Mouse (Mus musculus) stomach, embryonic 15.5 days (tissue): ENCODE measurements around the gene Gm20388. TPM values are rescaled to one million over a fixed set of nuclear protein-coding genes. Genes with fewer than 3 reads are reported as not detected.
A peak's percentile ranks its signal among the peaks of the same experiment; 100 is the strongest.

Source experiments
- ATAC-seq: fragments of 200-750 bp; cut with Nextera tagmentation; 2 replicates; pipeline ENCODE4 v1.8.0; 2017; ENCODE audit warnings: low read depth, moderate number of reproducible peaks, moderate TSS enrichment; ENCODE audit not compliant: insufficient read depth, low FRiP score
- H3K27ac ChIP-seq: fragments of 300-500 bp; sonication (generic); 2 replicates; pipeline ENCODE4 v1.5.1; 2015; ENCODE audit warnings: mild to moderate bottlenecking, inconsistent platforms
- H3K27me3 ChIP-seq: fragments of 300-500 bp; sonication (generic); replicated peaks from 2 replicates; pipeline ENCODE4 v1.6.1; 2015; ENCODE audit warnings: inconsistent platforms
- H3K36me3 ChIP-seq: fragments of 300-500 bp; sonication (generic); 2 replicates; pipeline ENCODE4 v1.6.1; 2015; ENCODE audit warnings: inconsistent platforms
- H3K4me1 ChIP-seq: fragments of 300-500 bp; sonication (generic); 2 replicates; pipeline ENCODE4 v1.6.1; 2015; ENCODE audit warnings: inconsistent platforms
- H3K4me2 ChIP-seq: fragments of 300-500 bp; sonication (generic); 2 replicates; pipeline ENCODE4 v1.6.1; 2015; ENCODE audit warnings: mild to moderate bottlenecking, inconsistent platforms
- H3K4me3 ChIP-seq: fragments of 300-500 bp; sonication (generic); replicated peaks from 2 replicates; pipeline ENCODE4 v1.5.1; 2015; ENCODE audit warnings: inconsistent platforms
- H3K9ac ChIP-seq: fragments of 300-500 bp; sonication (generic); 2 replicates; pipeline ENCODE4 v1.6.1; 2015; ENCODE audit warnings: inconsistent platforms
- H3K9me3 ChIP-seq: fragments of 300-500 bp; sonication (generic); 2 replicates; pipeline ENCODE4 v1.6.1; 2016; ENCODE audit warnings: inconsistent platforms
- WGBS: fragments of 180-500 bp; shearing (Covaris S2); methylation state at CpG from one replicate; pipeline ENCODE4 v1.1.7; 2015; 5-methylcytosine and 5-hydroxymethylcytosine counted together
- polyA plus RNA-seq: library from polyadenylated mRNA; unstranded; fragments of >200 nt; fragmentation: Nextera tagmentation; extraction: Ambion mirVana; gene quantifications from 2 replicates; pipeline ENCODE4 v1.2.1, GENCODE M21; 2015

Gene Gm20388
- polyA plus RNA-seq, 1 experiment from 2014 or later: not detected

GRCm38 (mm10) chr8:120697979-120698272 lies 787.3 kb downstream of the Gm20388 start:
- no peak for ATAC-seq
- no peak overlapping the region for H3K4me3 ChIP-seq
- no peaks in the 10 kb centered on the region for H3K36me3 ChIP-seq
- H3K9ac ChIP-seq: no peak overlapping the region
- no peaks in the 10 kb centered on the region for H3K9me3 ChIP-seq
- H3K27ac ChIP-seq: 0 out of 2 replicates have a peak overlapping the region, but pooled peaks have one; percentile 36
- no peak overlapping the region for H3K4me2 ChIP-seq
- H3K27me3 ChIP-seq: no peaks in the 10 kb centered on the region
- H3K4me1 ChIP-seq: peaks cover 34% of the 10 kb centered on the region

- H3K27ac ChIP-seq: peak overlapping the region; percentile 36; the same call in 1 of the 2 replicates
- H3K4me2 ChIP-seq: no peak overlapping the region
- no peaks in the 10 kb centered on the region for H3K27me3 ChIP-seq
- no peak overlapping the region for H3K9ac ChIP-seq
- peaks cover 32% of the 10 kb centered on the region for H3K4me1 ChIP-seq
- no peaks in the 10 kb centered on the region for H3K36me3 ChIP-seq
- ATAC-seq: no peak
- H3K9me3 ChIP-seq: no peaks in the 10 kb centered on the region
- no peak overlapping the region for H3K4me3 ChIP-seq
- 56% methylated on average over 7 of the region's 7 CpGs for WGBS
Observed at GRCm38 (mm10) chr8:120698426-120698825, 787.8 kb downstream of the Gm20388 start.

- peaks cover 28% of the 10 kb centered on the region for H3K4me1 ChIP-seq
- H3K9me3 ChIP-seq: no peaks in the 10 kb centered on the region
- H3K27me3 ChIP-seq: no peaks in the 10 kb centered on the region
- H3K9ac ChIP-seq: no peak overlapping the region
- WGBS: 56% methylated on average over 6 of the region's 6 CpGs
- H3K27ac ChIP-seq: 0 out of 2 replicates have a peak overlapping the region, but pooled peaks have one; percentile 36
- no peak for ATAC-seq
- no peaks in the 10 kb centered on the region for H3K36me3 ChIP-seq
- no peak overlapping the region for H3K4me3 ChIP-seq
- no peak overlapping the region for H3K4me2 ChIP-seq
Observed at GRCm38 (mm10) chr8:120699079-120699478, 788.4 kb downstream of the Gm20388 start.

GRCm38 (mm10) chr8:120699565-120699964 lies 788.9 kb downstream of the Gm20388 start:
- H3K27ac ChIP-seq: no peak overlapping the region

GRCm38 (mm10) chr8:120700053-120700452 lies 789.4 kb downstream of the Gm20388 start:
- Histone ChIP-seq H3K9ac (no peak overlapping the region), H3K27ac (no peak overlapping the region), H3K27me3 (no peaks in the 10 kb centered on the region), H3K4me1 (peaks cover 19% of the 10 kb centered on the region; the same call in 1 of the 2 replicates), H3K9me3 (no peaks in the 10 kb centered on the region), H3K36me3 (no peaks in the 10 kb centered on the region), H3K4me2 (no peak overlapping the region), H3K4me3 (no peak overlapping the region)
- ATAC-seq: no peak
- 78% methylated on average over 4 of the region's 4 CpGs for WGBS

More at GRCm38 (mm10) chr8:120699565-120699964, 788.9 kb downstream of the Gm20388 start:
- H3K4me2 ChIP-seq: no peak overlapping the region
- no peak for ATAC-seq
- H3K9me3 ChIP-seq: no peaks in the 10 kb centered on the region
- H3K9ac ChIP-seq: no peak overlapping the region
- H3K4me3 ChIP-seq: no peak overlapping the region
- H3K36me3 ChIP-seq: no peaks in the 10 kb centered on the region
- peaks cover 23% of the 10 kb centered on the region for H3K4me1 ChIP-seq
- H3K27me3 ChIP-seq: no peaks in the 10 kb centered on the region
- WGBS: 56% methylated on average over 2 of the region's 2 CpGs

- peaks cover 5% of the 10 kb centered on the region; the same call in 1 of the 2 replicates for H3K4me1 ChIP-seq
- H3K4me2 ChIP-seq: no peak overlapping the region
- H3K27ac ChIP-seq: no peak overlapping the region
- WGBS: 55% methylated on average over 19 of the region's 19 CpGs
- no peaks in the 10 kb centered on the region for H3K9me3 ChIP-seq
- H3K9ac ChIP-seq: no peak overlapping the region
- no peak overlapping the region for H3K4me3 ChIP-seq
- no peaks in the 10 kb centered on the region for H3K27me3 ChIP-seq
- no peaks in the 10 kb centered on the region for H3K36me3 ChIP-seq
- no peak for ATAC-seq
Observed at GRCm38 (mm10) chr8:120701758-120702465, 791.3 kb downstream of the Gm20388 start.

- Histone ChIP-seq H3K36me3 (no peaks in the 10 kb centered on the region), H3K27ac (no peak overlapping the region), H3K27me3 (no peaks in the 10 kb centered on the region), H3K4me2 (no peak overlapping the region), H3K4me1 (no peaks in the 10 kb centered on the region; the same call in 1 of the 2 replicates), H3K9ac (no peak overlapping the region), H3K9me3 (no peaks in the 10 kb centered on the region), H3K4me3 (no peak overlapping the region)
- no peak for ATAC-seq
- WGBS: 41% methylated on average over 9 of the region's 9 CpGs
Observed at GRCm38 (mm10) chr8:120704203-120704602, 793.6 kb downstream of the Gm20388 start.

- 80% methylated on average over 15 of the region's 15 CpGs for WGBS
- H3K9ac ChIP-seq: no peak overlapping the region
Observed at GRCm38 (mm10) chr8:120705163-120705562, 794.5 kb downstream of the Gm20388 start.

GRCm38 (mm10) chr8:120706193-120706592 lies 795.6 kb downstream of the Gm20388 start:
- no peak for ATAC-seq
- no peaks in the 10 kb centered on the region for H3K27me3 ChIP-seq
- peak overlapping the region; percentile 8; the same call in 1 of the 2 replicates for H3K27ac ChIP-seq
- H3K36me3 ChIP-seq: no peaks in the 10 kb centered on the region
- 49% methylated on average over 3 of the region's 3 CpGs for WGBS
- H3K9me3 ChIP-seq: no peaks in the 10 kb centered on the region
- H3K9ac ChIP-seq: no peak overlapping the region
- no peak overlapping the region for H3K4me2 ChIP-seq
- H3K4me1 ChIP-seq: no peaks in the 10 kb centered on the region; the same call in 1 of the 2 replicates
- H3K4me3 ChIP-seq: no peak overlapping the region

More at GRCm38 (mm10) chr8:120705163-120705562, 794.5 kb downstream of the Gm20388 start:
- Histone ChIP-seq H3K4me1 (no peaks in the 10 kb centered on the region; the same call in 1 of the 2 replicates), H3K36me3 (no peaks in the 10 kb centered on the region), H3K27me3 (no peaks in the 10 kb centered on the region), H3K27ac (no peak overlapping the region), H3K4me3 (no peak overlapping the region), H3K4me2 (no peak overlapping the region), H3K9me3 (no peaks in the 10 kb centered on the region)
- ATAC-seq: no peak

- H3K4me2 ChIP-seq: no peak overlapping the region
- no peak for ATAC-seq
- H3K27ac ChIP-seq: no peak overlapping the region
- no peaks in the 10 kb centered on the region for H3K27me3 ChIP-seq
- WGBS: 57% methylated on average over 10 of the region's 10 CpGs
- no peaks in the 10 kb centered on the region for H3K36me3 ChIP-seq
- no peak overlapping the region for H3K4me3 ChIP-seq
- no peaks in the 10 kb centered on the region; the same call in 1 of the 2 replicates for H3K4me1 ChIP-seq
- H3K9ac ChIP-seq: no peak overlapping the region
- no peaks in the 10 kb centered on the region for H3K9me3 ChIP-seq
Observed at GRCm38 (mm10) chr8:120709176-120709575, 798.5 kb downstream of the Gm20388 start.

- ATAC-seq: no peak
- H3K36me3 ChIP-seq: no peaks in the 10 kb centered on the region
- WGBS: 71% methylated on average over 6 of the region's 6 CpGs
- no peaks in the 10 kb centered on the region for H3K27me3 ChIP-seq
- H3K4me2 ChIP-seq: no peak overlapping the region
- H3K9ac ChIP-seq: no peak overlapping the region
- H3K4me1 ChIP-seq: no peaks in the 10 kb centered on the region; the same call in 1 of the 2 replicates
- no peaks in the 10 kb centered on the region for H3K9me3 ChIP-seq
- H3K4me3 ChIP-seq: no peak overlapping the region
- H3K27ac ChIP-seq: no peak overlapping the region
Observed at GRCm38 (mm10) chr8:120715200-120715599, 804.6 kb downstream of the Gm20388 start.

- Histone ChIP-seq H3K9ac (no peak overlapping the region), H3K27me3 (no peaks in the 10 kb centered on the region), H3K9me3 (no peaks in the 10 kb centered on the region), H3K4me1 (no peaks in the 10 kb centered on the region; the same call in 1 of the 2 replicates), H3K4me2 (no peak overlapping the region), H3K36me3 (no peaks in the 10 kb centered on the region), H3K4me3 (no peak overlapping the region), H3K27ac (no peak overlapping the region)
- ATAC-seq: no peak
- 74% methylated on average over 15 of the region's 15 CpGs for WGBS
Observed at GRCm38 (mm10) chr8:120715996-120716680, 805.5 kb downstream of the Gm20388 start.
